Mouse (Mus musculus) midbrain, embryonic 15.5 days (tissue): ENCODE data around the gene Gm11549. TPM values are rescaled to one million over a fixed set of nuclear protein-coding genes. Genes with fewer than 3 reads are reported as not detected.
A peak's percentile ranks its signal among the peaks of the same experiment; 100 is the strongest.

Experiments used
- ATAC-seq: fragments of 200-750 bp; cut with Nextera tagmentation; replicated peaks from 2 replicates; pipeline ENCODE4 v1.8.0; 2017; ENCODE audit warnings: moderate TSS enrichment
- H3K27ac ChIP-seq: fragments of 300-500 bp; sonication (generic); 2 replicates; pipeline ENCODE4 v1.5.1; 2015; ENCODE audit warnings: mild to moderate bottlenecking, inconsistent platforms
- H3K27me3 ChIP-seq: fragments of 300-500 bp; sonication (generic); replicated peaks from 2 replicates; pipeline ENCODE4 v1.6.1; 2015; ENCODE audit warnings: inconsistent platforms
- H3K36me3 ChIP-seq: fragments of 300-500 bp; sonication (generic); replicated peaks from 2 replicates; pipeline ENCODE4 v1.6.1; 2015; ENCODE audit warnings: inconsistent platforms
- H3K4me1 ChIP-seq: fragments of 300-500 bp; sonication (generic); 2 replicates; pipeline ENCODE4 v1.6.1; 2015; ENCODE audit warnings: inconsistent platforms
- H3K4me2 ChIP-seq: fragments of 300-500 bp; sonication (generic); 2 replicates; pipeline ENCODE4 v1.6.1; 2015; ENCODE audit warnings: inconsistent platforms, mild to moderate bottlenecking, moderate library complexity
- H3K4me3 ChIP-seq: fragments of 300-500 bp; sonication (generic); 2 replicates; pipeline ENCODE4 v1.5.1; 2015; ENCODE audit warnings: mild to moderate bottlenecking, inconsistent platforms
- H3K9ac ChIP-seq: fragments of 300-500 bp; sonication (generic); 2 replicates; pipeline ENCODE4 v1.6.1; 2015; ENCODE audit warnings: mild to moderate bottlenecking, inconsistent platforms
- H3K9me3 ChIP-seq: fragments of 300-500 bp; sonication (generic); 2 replicates; pipeline ENCODE4 v1.6.1; 2016; ENCODE audit warnings: inconsistent platforms
- WGBS: fragments of 180-500 bp; shearing (Covaris S2); methylation state at CpG from one replicate; pipeline ENCODE4 v1.1.7; 2015; ENCODE audit warnings: mixed read lengths; 5-methylcytosine and 5-hydroxymethylcytosine counted together
- polyA plus RNA-seq: library from polyadenylated mRNA; unstranded; fragments of >200 nt; fragmentation: Nextera tagmentation; extraction: Ambion mirVana; gene quantifications from 2 replicates; pipeline ENCODE4 v1.2.1, GENCODE M21; 2015

Gm11549 gene
- polyA plus RNA-seq, 1 experiment from 2014 or later, result 0.39 TPM

DNA sequence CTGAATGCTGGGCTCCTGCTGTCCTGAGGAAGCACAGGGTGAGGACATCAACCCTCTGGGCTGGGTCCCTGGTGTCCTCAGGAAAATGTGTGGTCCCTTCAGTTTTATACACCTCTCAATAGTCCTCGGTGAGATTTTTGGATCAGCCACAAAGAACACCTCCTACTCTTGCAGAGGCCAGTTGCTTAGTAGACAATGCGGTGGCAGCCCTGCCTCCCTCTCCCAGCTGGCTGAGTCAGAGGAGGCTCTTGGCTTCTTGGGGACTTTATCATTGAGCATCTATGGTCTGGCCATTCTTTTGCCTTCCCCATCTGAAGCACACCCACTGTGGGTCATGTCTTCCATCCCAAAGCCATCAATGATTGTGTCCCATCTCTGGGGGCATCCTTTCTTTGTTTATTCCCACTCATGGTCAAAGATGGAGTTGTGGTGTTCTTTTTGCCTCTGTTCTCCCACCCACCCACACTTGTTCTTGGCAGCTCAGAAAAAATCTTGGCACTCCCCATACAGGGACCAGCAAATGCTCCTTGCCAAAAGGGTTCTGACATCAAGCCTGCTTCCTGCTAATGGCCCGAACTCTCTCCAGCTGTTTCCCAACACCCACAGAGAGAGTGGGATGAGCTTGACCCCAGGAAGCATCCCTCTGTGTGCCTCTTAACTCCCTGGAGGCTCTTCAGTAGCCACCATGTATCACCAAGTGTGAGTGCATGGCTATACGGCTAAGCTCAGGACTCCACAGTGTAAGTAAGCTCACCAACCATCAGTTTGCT, 16.3 kb upstream of the Gm11549 start:
- 0 out of 2 replicates have a peak, but pooled peaks cover 2% of the 10 kb centered on the region for H3K4me1 ChIP-seq
- H3K27ac ChIP-seq, result no peak overlapping the region
- no peaks in the 10 kb centered on the region for H3K36me3 ChIP-seq
- no peak overlapping the region for H3K4me2 ChIP-seq
- no peak overlapping the region for H3K4me3 ChIP-seq
- WGBS, result 85% methylated on average over 4 of the region's 4 CpGs
- no peaks in the 10 kb centered on the region for H3K9me3 ChIP-seq
- no peak overlapping the region for H3K9ac ChIP-seq
- ATAC-seq, result no peak
- H3K27me3 ChIP-seq, result 0 out of 2 replicates have a peak, but pooled peaks cover under 1% of the 10 kb centered on the region

DNA sequence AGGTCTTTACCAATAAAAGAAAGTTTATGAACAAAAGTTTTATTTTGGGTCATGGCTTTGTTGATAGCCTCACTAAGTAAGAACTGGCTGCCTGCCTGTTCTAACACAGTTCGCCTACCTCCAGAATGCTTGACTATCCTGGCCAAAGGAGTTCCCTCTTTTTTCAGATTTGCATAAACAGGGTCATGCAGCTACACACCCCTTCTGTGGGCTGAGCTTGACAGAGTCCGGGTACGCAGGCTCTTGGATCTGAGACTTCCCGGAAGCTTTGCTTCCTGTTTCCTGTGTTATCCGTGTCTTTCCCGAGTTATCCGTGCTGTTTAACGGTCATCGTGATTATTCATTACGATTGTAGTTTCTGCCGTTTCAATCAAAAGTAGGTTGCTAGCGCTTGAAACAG, 14.4 kb upstream of the Gm11549 start:
- Histone ChIP-seq H3K9me3 (no peaks in the 10 kb centered on the region), H3K4me2 (no peak overlapping the region), H3K4me1 (0 out of 2 replicates have a peak, but pooled peaks cover 2% of the 10 kb centered on the region), H3K9ac (no peak overlapping the region), H3K36me3 (no peaks in the 10 kb centered on the region), H3K4me3 (no peak overlapping the region), H3K27me3 (0 out of 2 replicates have a peak, but pooled peaks cover 3% of the 10 kb centered on the region), H3K27ac (no peak overlapping the region)
- 86% methylated on average over 12 of the region's 12 CpGs for WGBS
- ATAC-seq, result no peak

DNA sequence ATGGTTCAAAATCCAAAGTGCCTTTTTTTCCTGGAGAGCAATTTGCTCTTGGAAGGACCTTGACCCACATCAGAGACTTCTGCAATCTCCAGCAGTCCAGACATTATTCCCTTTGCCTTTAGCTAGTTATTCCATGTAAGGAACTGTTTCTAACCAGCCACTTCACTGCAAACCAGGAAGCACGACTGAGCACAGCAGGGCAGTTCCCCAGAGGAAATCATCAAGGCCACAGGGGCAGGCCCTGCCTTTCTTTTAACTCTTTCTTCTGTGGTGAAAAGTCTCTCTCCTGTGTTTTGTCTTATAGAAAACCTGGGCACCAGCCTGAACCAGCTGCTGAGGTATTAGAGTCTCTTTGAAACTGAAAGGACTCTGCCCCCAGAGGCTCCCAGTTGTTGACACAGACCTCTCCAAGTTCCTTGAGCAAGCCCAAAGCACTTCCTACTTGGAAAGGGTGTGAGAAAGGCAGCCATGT, 11.6 kb upstream of the Gm11549 start:
- Histone ChIP-seq H3K36me3 (no peaks in the 10 kb centered on the region), H3K4me1 (0 out of 2 replicates have a peak, but pooled peaks cover 2% of the 10 kb centered on the region), H3K9ac (no peak overlapping the region), H3K4me3 (no peak overlapping the region), H3K9me3 (no peaks in the 10 kb centered on the region; the same call in 1 of the 2 replicates), H3K27ac (no peak overlapping the region), H3K27me3 (0 out of 2 replicates have a peak, but pooled peaks cover 3% of the 10 kb centered on the region), H3K4me2 (no peak overlapping the region)
- 3% methylated on average over 1 of the region's 1 CpGs for WGBS
- no peak for ATAC-seq

DNA sequence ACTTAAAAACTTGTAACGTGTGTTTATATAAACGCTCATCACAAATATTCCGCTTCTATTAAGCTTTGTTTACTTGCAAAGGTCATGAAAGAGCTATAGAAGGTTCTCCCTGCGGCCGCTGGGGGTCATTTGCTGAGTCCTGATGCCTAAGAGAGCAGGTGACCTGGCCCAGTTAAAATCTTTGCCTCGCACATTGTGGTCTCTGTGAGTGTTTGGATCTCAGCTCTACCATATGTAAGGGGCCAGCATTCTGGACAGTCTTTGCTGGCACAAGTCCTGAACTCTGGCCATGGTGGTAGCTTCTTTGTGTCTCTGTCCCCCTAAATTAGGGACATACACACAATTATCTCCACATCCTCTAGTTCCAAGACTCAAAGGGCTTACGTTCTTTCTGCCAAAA, 11.1 kb upstream of the Gm11549 start:
- no peaks in the 10 kb centered on the region; the same call in 1 of the 2 replicates for H3K9me3 ChIP-seq
- H3K4me1 ChIP-seq, result 0 out of 2 replicates have a peak, but pooled peaks cover 2% of the 10 kb centered on the region
- H3K27ac ChIP-seq, result no peak overlapping the region
- no peaks in the 10 kb centered on the region for H3K36me3 ChIP-seq
- ATAC-seq, result no peak
- 43% methylated on average over 7 of the region's 7 CpGs for WGBS
- H3K9ac ChIP-seq, result no peak overlapping the region
- no peak overlapping the region for H3K4me2 ChIP-seq
- H3K4me3 ChIP-seq, result no peak overlapping the region
- H3K27me3 ChIP-seq, result 0 out of 2 replicates have a peak, but pooled peaks cover 3% of the 10 kb centered on the region

DNA sequence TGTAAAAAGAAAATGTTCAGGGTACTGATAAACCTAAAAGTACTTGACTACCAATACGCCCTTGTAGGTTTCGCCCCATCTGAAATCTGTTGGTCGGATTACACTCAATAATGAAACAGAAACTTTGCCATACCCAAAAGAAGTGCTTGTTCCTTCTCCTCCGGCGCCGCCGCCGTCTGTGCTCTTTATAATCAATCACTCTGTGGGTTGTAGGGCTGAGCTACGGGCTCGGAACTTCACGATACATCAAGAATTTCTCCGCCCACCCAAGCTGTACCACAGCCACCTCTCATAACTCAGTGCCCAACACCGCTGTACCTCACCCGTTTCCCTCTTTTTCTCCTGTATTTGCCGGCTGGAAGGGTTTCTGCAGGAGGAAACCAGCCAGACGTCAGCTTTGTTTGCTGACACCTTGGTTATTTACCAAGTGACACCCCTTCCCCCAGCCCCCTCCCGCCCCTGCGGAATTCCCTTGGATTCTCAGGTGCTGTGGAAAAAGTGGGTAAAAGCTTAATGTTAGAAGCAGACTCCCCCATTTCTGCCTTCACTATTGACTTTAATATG, 10.4 kb upstream of the Gm11549 start:
- H3K27ac ChIP-seq, result no peak overlapping the region
- WGBS, result 21% methylated on average over 18 of the region's 18 CpGs
- H3K4me2 ChIP-seq, result peak overlapping the region; percentile 43
- H3K4me1 ChIP-seq, result 0 out of 2 replicates have a peak, but pooled peaks cover 2% of the 10 kb centered on the region
- H3K27me3 ChIP-seq, result 0 out of 2 replicates have a peak, but pooled peaks cover 3% of the 10 kb centered on the region
- no peak overlapping the region for H3K9ac ChIP-seq
- H3K36me3 ChIP-seq, result no peaks in the 10 kb centered on the region
- no peaks in the 10 kb centered on the region; the same call in 1 of the 2 replicates for H3K9me3 ChIP-seq
- no peak for ATAC-seq
- peak overlapping the region; percentile 18 for H3K4me3 ChIP-seq

DNA sequence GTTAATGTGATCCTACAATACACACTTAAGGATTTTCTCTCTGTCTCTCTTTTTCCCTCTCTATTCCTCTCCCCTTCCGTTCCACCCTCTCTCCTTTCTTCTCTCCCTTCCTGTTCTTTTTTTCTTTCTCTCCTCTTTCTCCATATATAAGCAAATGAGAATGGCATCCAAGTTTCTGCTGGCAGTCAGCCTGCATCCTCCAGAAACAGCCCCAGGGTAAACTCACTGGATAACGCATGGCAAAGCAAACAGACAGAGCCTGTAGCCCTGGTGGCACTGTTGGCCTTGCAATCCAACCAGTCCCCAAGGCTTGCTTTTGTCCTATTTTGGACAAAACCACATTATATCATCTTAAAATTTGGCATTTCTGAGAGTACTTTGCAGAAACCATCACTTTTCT, 9.6 kb upstream of the Gm11549 start:
- Histone ChIP-seq H3K4me2 (no peak overlapping the region), H3K27me3 (0 out of 2 replicates have a peak, but pooled peaks cover 3% of the 10 kb centered on the region), H3K36me3 (no peaks in the 10 kb centered on the region), H3K4me1 (0 out of 2 replicates have a peak, but pooled peaks cover 2% of the 10 kb centered on the region), H3K9ac (no peak overlapping the region), H3K4me3 (no peak overlapping the region), H3K27ac (no peak overlapping the region), H3K9me3 (no peaks in the 10 kb centered on the region; the same call in 1 of the 2 replicates)
- 41% methylated on average over 2 of the region's 2 CpGs for WGBS
- ATAC-seq, result no peak

DNA sequence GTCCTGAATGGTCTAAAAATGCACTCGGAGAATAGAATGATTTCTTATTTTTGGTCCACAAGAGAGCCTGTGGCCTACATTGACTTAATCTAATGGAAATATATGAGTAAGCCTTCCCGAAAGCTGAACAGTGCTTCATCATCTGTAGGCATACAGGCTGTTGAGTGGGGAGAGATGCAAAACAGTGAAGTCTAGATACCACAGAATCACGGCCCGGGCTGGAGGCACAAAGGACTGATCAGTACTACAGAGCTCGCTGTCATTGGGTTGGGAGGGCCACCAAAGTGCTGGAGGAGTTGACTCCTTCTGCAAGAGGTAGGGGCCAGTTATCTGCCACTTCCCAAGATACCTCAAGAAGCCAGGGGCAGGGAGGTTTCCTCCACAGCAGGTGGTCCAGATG, 9.2 kb upstream of the Gm11549 start:
- ATAC-seq, result no peak
- H3K4me3 ChIP-seq, result no peak overlapping the region

DNA sequence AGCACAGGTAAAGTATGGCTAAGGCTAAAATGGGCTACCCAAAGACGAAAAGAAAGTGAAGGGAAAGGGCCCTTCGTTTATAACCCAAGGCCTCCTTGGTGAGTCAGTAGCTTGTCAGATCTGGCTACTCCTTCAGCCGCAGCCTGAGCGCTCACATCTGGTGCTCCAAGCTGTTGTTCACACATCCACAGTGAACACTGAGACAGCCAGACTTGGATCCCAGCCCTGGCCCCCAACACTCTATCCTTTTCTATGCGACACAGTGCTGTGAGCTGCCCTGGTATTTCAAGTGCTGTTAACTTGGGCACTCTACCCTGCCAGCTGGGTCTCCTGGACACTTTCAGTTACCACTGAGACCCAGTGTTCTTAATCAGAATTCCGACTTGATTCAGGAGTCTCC, 8.7 kb upstream of the Gm11549 start:
- no peak overlapping the region for H3K9ac ChIP-seq
- H3K27ac ChIP-seq, result no peak overlapping the region
- no peaks in the 10 kb centered on the region; the same call in 1 of the 2 replicates for H3K9me3 ChIP-seq
- 0 out of 2 replicates have a peak, but pooled peaks cover 2% of the 10 kb centered on the region for H3K4me1 ChIP-seq
- no peaks in the 10 kb centered on the region for H3K36me3 ChIP-seq
- no peak for ATAC-seq
- H3K4me3 ChIP-seq, result no peak overlapping the region
- H3K4me2 ChIP-seq, result no peak overlapping the region
- 0 out of 2 replicates have a peak, but pooled peaks cover 3% of the 10 kb centered on the region for H3K27me3 ChIP-seq
- WGBS, result 87% methylated on average over 6 of the region's 6 CpGs

More for the DNA sequence above, 9.2 kb upstream of the Gm11549 start:
- no peaks in the 10 kb centered on the region for H3K36me3 ChIP-seq
- no peaks in the 10 kb centered on the region; the same call in 1 of the 2 replicates for H3K9me3 ChIP-seq
- no peak overlapping the region for H3K9ac ChIP-seq
- H3K4me2 ChIP-seq, result no peak overlapping the region
- H3K4me1 ChIP-seq, result 0 out of 2 replicates have a peak, but pooled peaks cover 2% of the 10 kb centered on the region
- H3K27ac ChIP-seq, result no peak overlapping the region
- 81% methylated on average over 5 of the region's 5 CpGs for WGBS
- H3K27me3 ChIP-seq, result 0 out of 2 replicates have a peak, but pooled peaks cover 3% of the 10 kb centered on the region

DNA sequence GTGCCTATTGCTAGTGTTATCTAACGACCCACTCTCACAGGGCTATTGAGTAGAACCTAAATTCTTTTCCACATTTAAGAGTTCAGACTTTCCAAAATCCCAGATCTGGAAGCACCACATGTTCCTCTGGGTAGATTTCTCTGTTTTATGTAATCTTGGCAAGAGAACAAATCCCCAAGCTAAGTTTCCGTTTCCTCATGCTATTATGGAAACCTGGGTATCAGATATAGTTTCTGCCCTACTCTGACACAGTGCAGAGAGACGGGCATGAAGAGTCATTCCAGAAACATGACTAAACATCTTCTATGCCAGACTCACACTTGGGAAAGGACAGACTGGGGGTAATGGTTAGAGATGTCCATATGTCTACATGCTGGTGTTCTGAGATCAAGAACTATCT, 2.9 kb upstream of the Gm11549 start:
- no peaks in the 10 kb centered on the region; the same call in 1 of the 2 replicates for H3K9me3 ChIP-seq
- no peak overlapping the region for H3K4me3 ChIP-seq
- H3K4me1 ChIP-seq, result peaks cover 9% of the 10 kb centered on the region
- no peak overlapping the region for H3K4me2 ChIP-seq
- no peak for ATAC-seq
- WGBS, result 80% methylated on average over 3 of the region's 3 CpGs
- no peaks in the 10 kb centered on the region for H3K36me3 ChIP-seq
- H3K9ac ChIP-seq, result no peak overlapping the region
- H3K27me3 ChIP-seq, result peaks cover 14% of the 10 kb centered on the region
- H3K27ac ChIP-seq, result no peak overlapping the region

DNA sequence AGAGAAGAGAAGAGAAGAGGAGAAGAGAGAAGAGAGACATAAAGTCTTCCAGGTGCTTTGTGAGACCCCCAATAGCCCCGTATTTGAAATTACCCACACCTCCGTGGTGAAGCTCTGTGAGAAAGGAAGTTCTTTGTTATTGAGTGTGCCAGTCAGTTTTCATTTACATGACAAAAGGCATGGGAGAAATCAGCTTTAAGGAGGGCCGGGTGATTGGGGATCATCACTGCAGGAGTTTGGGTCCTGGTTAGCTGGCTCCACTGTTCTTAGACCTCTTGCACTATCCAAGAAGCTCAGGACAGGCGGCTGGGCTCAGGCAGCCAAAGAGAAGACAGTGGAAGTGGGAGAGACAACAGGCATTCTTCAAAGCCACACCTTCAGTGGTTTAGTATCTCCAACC, 524 bp upstream of the Gm11549 start:
- H3K27me3 ChIP-seq, result peaks cover 14% of the 10 kb centered on the region
- H3K4me2 ChIP-seq, result peak overlapping the region; percentile 100; the same call in 1 of the 2 replicates
- no peaks in the 10 kb centered on the region for H3K9me3 ChIP-seq
- ATAC-seq, result no peak
- 3% methylated on average over 4 of the region's 4 CpGs for WGBS
- H3K4me3 ChIP-seq, result no peak overlapping the region
- H3K27ac ChIP-seq, result no peak overlapping the region
- H3K9ac ChIP-seq, result no peak overlapping the region
- H3K4me1 ChIP-seq, result peaks cover 9% of the 10 kb centered on the region
- no peaks in the 10 kb centered on the region for H3K36me3 ChIP-seq

DNA sequence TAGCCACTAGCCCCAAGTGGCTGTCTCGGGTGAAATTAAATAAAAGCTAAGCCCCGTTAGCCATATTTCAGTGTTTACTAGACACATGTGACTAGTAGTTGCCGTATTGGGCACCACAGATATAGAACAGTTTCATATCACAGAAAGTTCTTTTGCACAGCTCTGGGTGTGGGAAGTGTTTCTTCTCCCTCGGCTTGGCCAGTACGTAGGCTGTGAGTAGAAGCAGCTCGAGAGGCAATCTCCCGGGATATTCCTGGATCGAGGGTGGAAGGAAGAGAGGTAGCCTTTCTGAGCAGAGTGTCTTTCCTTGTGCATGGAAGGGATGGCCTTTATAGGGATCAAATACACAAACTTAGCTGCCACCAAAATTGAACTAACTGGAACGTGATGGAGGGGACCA, 5.4 kb downstream of the Gm11549 start:
- Histone ChIP-seq H3K9ac (no peak overlapping the region), H3K27me3 (peaks cover 8% of the 10 kb centered on the region), H3K4me3 (no peak overlapping the region), H3K9me3 (no peaks in the 10 kb centered on the region), H3K4me1 (peaks cover 4% of the 10 kb centered on the region), H3K27ac (no peak overlapping the region), H3K4me2 (no peak overlapping the region), H3K36me3 (no peaks in the 10 kb centered on the region)
- WGBS, result 90% methylated on average over 9 of the region's 9 CpGs
- no peak for ATAC-seq

DNA sequence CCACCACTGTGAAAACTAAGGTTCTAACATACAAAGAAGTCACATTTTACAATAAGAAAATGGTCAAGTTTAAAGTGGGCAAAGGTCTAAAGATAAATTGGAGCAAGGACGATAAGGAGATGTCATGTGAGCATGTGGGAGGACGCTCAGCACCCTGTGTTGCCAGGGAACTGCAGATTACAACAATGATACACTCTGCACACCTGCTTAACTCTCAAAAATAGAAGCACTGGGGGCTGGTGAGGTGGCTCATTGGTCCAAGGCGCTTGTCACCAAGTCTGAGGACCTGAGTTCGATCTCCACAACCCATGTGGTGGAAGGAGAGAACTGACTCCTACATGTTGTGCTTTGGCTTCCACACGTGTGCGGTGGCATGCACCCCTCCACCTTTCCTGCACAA, 10.1 kb downstream of the Gm11549 start:
- H3K4me1 ChIP-seq, result no peaks in the 10 kb centered on the region
- H3K9me3 ChIP-seq, result no peaks in the 10 kb centered on the region
- no peaks in the 10 kb centered on the region for H3K36me3 ChIP-seq
- no peak for ATAC-seq
- no peak overlapping the region for H3K4me2 ChIP-seq
- H3K27ac ChIP-seq, result no peak overlapping the region
- H3K27me3 ChIP-seq, result no peaks in the 10 kb centered on the region
- no peak overlapping the region for H3K4me3 ChIP-seq
- no peak overlapping the region for H3K9ac ChIP-seq
- WGBS, result 94% methylated on average over 6 of the region's 6 CpGs
